Mouse (Mus musculus): ENCODE measurements around the gene Rapgef2.

DNA sequence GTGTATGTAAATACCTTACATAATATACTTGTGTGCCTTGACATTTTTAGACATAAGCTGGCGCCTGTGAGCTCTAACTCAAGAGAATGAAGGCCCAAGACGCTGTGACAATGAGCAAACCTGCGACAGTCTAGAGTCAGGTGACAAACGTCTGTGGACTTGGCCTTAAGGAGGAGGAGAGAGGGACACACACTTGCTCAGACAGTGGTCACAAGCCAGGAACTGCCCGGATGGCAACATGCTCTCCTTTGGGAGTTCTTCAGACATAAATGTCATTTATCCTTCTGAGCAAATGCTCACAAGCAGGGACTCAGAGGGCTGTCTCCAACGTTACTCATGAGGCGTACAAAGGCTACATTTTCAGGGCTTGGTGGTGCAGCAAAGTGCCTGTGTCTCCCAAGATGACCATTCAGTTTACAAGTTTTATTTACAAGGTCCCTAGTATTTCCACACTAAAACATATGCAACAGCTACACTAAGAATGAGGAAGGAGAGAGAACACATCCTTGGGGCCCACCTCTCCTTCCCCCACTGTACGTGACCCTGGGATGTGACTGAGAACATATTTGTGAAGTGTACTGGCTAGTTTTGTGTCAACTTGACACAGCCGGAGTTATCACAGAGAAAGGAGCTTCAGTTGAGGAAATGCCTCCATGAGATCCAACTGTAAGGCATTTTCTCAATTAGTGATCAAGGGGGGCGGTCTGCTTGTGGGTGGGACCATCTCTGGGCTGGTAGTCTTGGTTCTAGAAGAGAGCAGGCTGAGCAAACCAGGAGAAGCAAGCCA is 67.0 kb downstream of the Rapgef2 start:
- TF ChIP-seq CTCF (IDR thresholded peaks at IDR 0.05; ENCODE audit: borderline replicate concordance, control insufficient read depth, extremely low read depth, insufficient read depth, low read length, poor library complexity) (no peak), POLR2A (IDR thresholded peaks at IDR 0.05; ENCODE audit: control insufficient read depth, extremely low read depth, insufficient read depth, low read length, poor library complexity) (no peak)

All from thymus, adult 2 months (tissue).